7 mouse cellular contexts compared by ENCODE assay signal in the genomic region with DNA sequence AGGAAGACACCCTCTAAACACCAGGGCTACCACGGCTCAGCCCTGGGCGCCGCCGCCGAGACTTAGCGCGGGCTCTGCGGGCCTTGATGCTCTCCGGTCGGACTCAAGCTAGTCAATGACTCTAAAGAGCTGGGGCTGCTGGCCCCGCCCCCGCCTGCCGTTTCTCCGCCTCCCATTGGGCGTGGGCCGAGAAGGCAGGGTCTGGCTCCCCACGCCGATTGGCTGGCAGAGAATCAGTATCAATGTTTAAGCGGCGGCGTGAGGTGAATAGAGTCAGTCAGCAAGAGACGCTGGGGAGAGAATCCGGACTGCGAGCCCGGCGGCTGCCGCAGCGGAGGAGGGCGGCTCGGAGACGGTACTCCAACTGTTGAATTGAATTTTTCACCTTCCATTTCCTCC. TPM values are rescaled to one million over a fixed set of nuclear protein-coding genes. Genes with fewer than 3 reads are reported as not detected.
DNase-seq lines count a peak whose midpoint lies in the region; ATAC-seq and TF ChIP-seq lines count a peak whose summit lies in the region.

A gene (plus strand): TSS at position 276 of the 399 bp plus-strand sequence.

- peak within 1 kb of the TSS; percentile 61 for H3K4me3 ChIP-seq in embryonic facial prominence, embryonic 13.5 days
- peak within 1 kb of the TSS; percentile 46 for H3K4me3 ChIP-seq in kidney, adult 2 months (ENCODE audit: insufficient read depth, low read depth, low read length)
- H3K4me3 ChIP-seq in limb, embryonic 11.5 days (ENCODE audit: low read depth, low read length): peak within 1 kb of the TSS; percentile 54
- H3K4me3 ChIP-seq in midbrain, embryonic 13.5 days (replicated peaks): peak within 1 kb of the TSS; percentile 70
- H3K4me3 ChIP-seq in small intestine, adult 2 months (ENCODE audit: low read depth, low read length): peak within 1 kb of the TSS; percentile 62

- H3K4me2 ChIP-seq in embryonic facial prominence, embryonic 13.5 days: peak within 1 kb of the TSS; percentile 91
- peak within 1 kb of the TSS; percentile 74 for H3K4me2 ChIP-seq in limb, embryonic 11.5 days (ENCODE audit: low read depth, severe bottlenecking)
- peak within 1 kb of the TSS; percentile 94 for H3K4me2 ChIP-seq in midbrain, embryonic 13.5 days (replicated peaks)

- peak; percentile 93 for ATAC-seq in embryonic facial prominence, embryonic 13.5 days (ENCODE audit: insufficient number of reproducible peaks, insufficient read depth, low FRiP score, low TSS enrichment, low read depth)
- ATAC-seq in limb, embryonic 11.5 days (ENCODE audit: insufficient number of reproducible peaks, low FRiP score, low TSS enrichment, low read depth): peak; percentile 91
- ATAC-seq in midbrain, embryonic 13.5 days: peak; percentile 92

- H3K27ac ChIP-seq in embryonic facial prominence, embryonic 13.5 days: peak within 1 kb of the TSS; percentile 91
- H3K27ac ChIP-seq in kidney, adult 2 months (ENCODE audit: insufficient read depth, low read depth, low read length): peak within 1 kb of the TSS; percentile 44; the same call in 1 of the 2 replicates
- no peak within 1 kb of the TSS for H3K27ac ChIP-seq in limb, embryonic 11.5 days (replicated peaks; ENCODE audit: low read depth, low read length)
- H3K27ac ChIP-seq in midbrain, embryonic 13.5 days: peak within 1 kb of the TSS; percentile 87
- no peak within 1 kb of the TSS for H3K27ac ChIP-seq in small intestine, adult 2 months (ENCODE audit: insufficient read depth, low read depth, low read length)

- peaks cover 27% of the 10 kb centered on the region for H3K27me3 ChIP-seq in embryonic facial prominence, embryonic 13.5 days
- H3K27me3 ChIP-seq in kidney, adult 2 months (replicated peaks; ENCODE audit: control insufficient read depth, insufficient read depth, low read length): peaks cover 1% of the 10 kb centered on the region; the same call in 1 of the 2 replicates
- H3K27me3 ChIP-seq in limb, embryonic 11.5 days (ENCODE audit: control insufficient read depth, insufficient read depth, low read length): peaks cover 25% of the 10 kb centered on the region
- peaks cover 17% of the 10 kb centered on the region for H3K27me3 ChIP-seq in midbrain, embryonic 13.5 days
- H3K27me3 ChIP-seq in small intestine, adult 2 months (ENCODE audit: control insufficient read depth, insufficient read depth, low read length): peaks cover 26% of the 10 kb centered on the region

- peak; percentile 80 for TF ChIP-seq POLR2A in kidney, adult 2 months (IDR thresholded peaks at IDR 0.05; ENCODE audit: low read depth, low read length)
- TF ChIP-seq POLR2A in small intestine, adult 2 months (IDR thresholded peaks at IDR 0.05; ENCODE audit: low read depth, low read length): peak; percentile 61

- peaks cover 27% of the 10 kb centered on the region for H3K4me1 ChIP-seq in embryonic facial prominence, embryonic 13.5 days
- H3K4me1 ChIP-seq in kidney, adult 2 months (ENCODE audit: control insufficient read depth, insufficient read depth, low read length): peaks cover 4% of the 10 kb centered on the region; the same call in 1 of the 2 replicates
- no peaks in the 10 kb centered on the region for H3K4me1 ChIP-seq in limb, embryonic 11.5 days (ENCODE audit: control insufficient read depth, insufficient read depth, low read length)
- H3K4me1 ChIP-seq in midbrain, embryonic 13.5 days (replicated peaks): peaks cover 21% of the 10 kb centered on the region
- H3K4me1 ChIP-seq in small intestine, adult 2 months (ENCODE audit: control insufficient read depth, insufficient read depth, insufficient read length, low read length): peaks cover 4% of the 10 kb centered on the region; the same call in 1 of the 2 replicates

- no peaks in the 10 kb centered on the region for H3K9me3 ChIP-seq in embryonic facial prominence, embryonic 13.5 days
- no peaks in the 10 kb centered on the region for H3K9me3 ChIP-seq in limb, embryonic 11.5 days (ENCODE audit: control insufficient read depth, low read length)
- no peaks in the 10 kb centered on the region for H3K9me3 ChIP-seq in midbrain, embryonic 13.5 days

- H3K36me3 ChIP-seq in embryonic facial prominence, embryonic 13.5 days: no peaks in the 10 kb centered on the region
- no peaks in the 10 kb centered on the region for H3K36me3 ChIP-seq in kidney, adult 2 months (ENCODE audit: control insufficient read depth, insufficient read depth, low read length)
- H3K36me3 ChIP-seq in limb, embryonic 11.5 days (ENCODE audit: control insufficient read depth, insufficient read depth, low read length): no peaks in the 10 kb centered on the region
- no peaks in the 10 kb centered on the region for H3K36me3 ChIP-seq in midbrain, embryonic 13.5 days
- H3K36me3 ChIP-seq in small intestine, adult 2 months (ENCODE audit: control insufficient read depth, insufficient read depth, low read length): no peaks in the 10 kb centered on the region

- no peak for TF ChIP-seq CTCF in kidney, adult 2 months (conservative IDR thresholded peaks at IDR 0.05; ENCODE audit: insufficient read depth, insufficient read length, low read depth, low read length)
- no peak for TF ChIP-seq CTCF in small intestine, adult 2 months (IDR thresholded peaks at IDR 0.05; ENCODE audit: extremely low read depth, insufficient read length, insufficient replicate concordance, low read depth, low read length)

- WGBS in embryonic facial prominence, embryonic 13.5 days: under 1% methylated on average over 31 of the region's 31 CpGs
- under 1% methylated on average over 31 of the region's 31 CpGs for WGBS in kidney, adult 2 months
- 0% methylated on average over 31 of the region's 31 CpGs for WGBS in limb, embryonic 11.5 days
- under 1% methylated on average over 31 of the region's 31 CpGs for WGBS in midbrain, embryonic 13.5 days
- WGBS in small intestine, adult 2 months: under 1% methylated on average over 31 of the region's 31 CpGs

- H3K9ac ChIP-seq in embryonic facial prominence, embryonic 13.5 days: peak within 1 kb of the TSS; percentile 72
- peak within 1 kb of the TSS; percentile 24 for H3K9ac ChIP-seq in limb, embryonic 11.5 days (ENCODE audit: low read length)
- peak within 1 kb of the TSS; percentile 76 for H3K9ac ChIP-seq in midbrain, embryonic 13.5 days (replicated peaks)

- peak; percentile 79 to 83 for DNase-seq in adrenal gland, postnatal 4 days (ENCODE audit: low spot score in 2 of 2)
- peak; percentile 91 to 95 for DNase-seq in heart, adult 18-20 months
- peak; percentile 97 for DNase-seq in kidney, adult 2 months
- DNase-seq in limb, embryonic 11.5 days (ENCODE audit: low spot score): peak; percentile 94

RNA-seq across cellular contexts. Expression of the gene that starts here (rescaled TPM):
- total RNA-seq in adrenal gland, postnatal 4 days (2021): 10 to 100 TPM; 13.7 to 15.3 TPM
- polyA plus RNA-seq in embryonic facial prominence, embryonic 13.5 days (2015; fragmentation: Nextera tagmentation; extraction: Ambion mirVana): 7.4 and 10.3 TPM in 2 replicates
- 1 to 10 TPM; 1.2 TPM for total RNA-seq in heart, adult 18-20 months (2021)
- 5.0 and 5.2 TPM in 2 replicates for polyA plus RNA-seq in kidney, adult 2 months (2012; rRNA removed)
- polyA plus RNA-seq in limb, embryonic 11.5 days (2014; fragmentation: Nextera tagmentation; extraction: Ambion mirVana): 6.4 and 6.6 TPM in 2 replicates
- 15.3 and 17.6 TPM in 2 replicates for polyA plus RNA-seq in midbrain, embryonic 13.5 days (2015; fragmentation: Nextera tagmentation; extraction: Ambion mirVana)
- 0.28 and 0.58 TPM in 2 replicates for polyA plus RNA-seq in small intestine, adult 2 months (2012; rRNA removed)

Comparison
In these comparisons a context has a peak if more than half of its experiments do, and no peak if none do; other contexts are left out.
1. RNA of the gene that starts here (total RNA-seq): 13.7 to 15.3 TPM in adrenal gland, postnatal 4 days; 1.2 TPM in heart, adult 18-20 months; every median in the first group is over 4 times any median in the second.
2. H3K27ac ChIP-seq: peak in embryonic facial prominence, embryonic 13.5 days (single experiment), kidney, adult 2 months (single experiment) and midbrain, embryonic 13.5 days (single experiment); none in limb, embryonic 11.5 days (single experiment) and small intestine, adult 2 months (single experiment).
3. H3K9ac ChIP-seq: peak in every context shown above with its lines; median percentile 76 in midbrain, embryonic 13.5 days; 72 in embryonic facial prominence, embryonic 13.5 days; 24 in limb, embryonic 11.5 days.
4. Peak in every context shown above with its lines, with median percentiles within 50 percentile points of each other: DNase-seq, ATAC-seq, H3K4me2 ChIP-seq and H3K4me3 ChIP-seq.